Comparison of ENCODE assay signal across 8 mouse cellular contexts in the genomic region with DNA sequence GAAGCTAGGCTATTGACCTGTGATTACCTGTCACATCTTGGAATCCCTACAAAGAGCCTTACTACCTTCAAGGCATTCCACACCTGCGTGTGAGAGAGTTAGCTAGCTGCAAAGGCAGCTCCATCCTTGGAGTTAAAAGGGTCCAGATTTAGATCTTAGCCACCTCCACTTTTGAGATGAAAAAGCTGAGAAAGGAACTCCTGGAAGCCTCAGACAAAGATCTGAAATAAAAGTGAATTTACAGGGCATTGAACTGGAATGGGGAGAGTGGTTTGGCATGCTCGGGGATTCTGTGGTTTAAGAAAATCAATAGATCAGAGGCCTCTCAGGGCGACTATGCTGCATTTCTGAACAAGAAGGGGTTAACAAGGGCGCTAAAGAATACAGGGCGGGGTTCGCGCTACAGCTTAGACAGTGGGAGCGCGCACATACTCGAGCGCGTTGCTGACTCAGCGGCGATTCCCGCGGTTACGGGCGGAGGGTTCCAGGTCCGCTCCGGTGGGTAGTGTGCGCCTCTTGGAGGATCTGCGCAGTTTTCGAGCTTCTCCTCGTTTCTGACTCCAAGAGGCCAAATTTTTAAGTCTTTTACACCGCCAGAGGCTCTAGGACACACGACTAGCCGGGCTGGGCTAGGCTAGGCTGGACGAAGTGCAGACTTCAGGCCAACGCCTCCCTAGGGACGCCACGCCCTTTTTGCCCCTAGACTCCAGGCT. TPM values are rescaled to one million over a fixed set of nuclear protein-coding genes. Genes with fewer than 3 reads are reported as not detected.
DNase-seq lines count a peak whose midpoint lies in the region; ATAC-seq and TF ChIP-seq lines count a peak whose summit lies in the region.

No protein-coding gene starts in this region.

- H3K4me2 ChIP-seq in limb, embryonic 13.5 days (replicated peaks), result peak overlapping the region; percentile 89
- peak overlapping the region; percentile 77 for H3K4me2 ChIP-seq in midbrain, embryonic 12.5 days (replicated peaks)
- peak overlapping the region; percentile 73 for H3K4me2 ChIP-seq in stomach, postnatal 0 days (replicated peaks; ENCODE audit: low read depth)

- peak; percentile 48 for ATAC-seq in limb, embryonic 13.5 days (ENCODE audit: low FRiP score, low read depth)
- ATAC-seq in midbrain, embryonic 12.5 days (ENCODE audit: low FRiP score, low read depth), result no peak
- ATAC-seq in stomach, postnatal 0 days (ENCODE audit: low FRiP score, low TSS enrichment), result peak; percentile 58

- no peaks in the 10 kb centered on the region for H3K9me3 ChIP-seq in limb, embryonic 13.5 days
- H3K9me3 ChIP-seq in midbrain, embryonic 12.5 days, result no peaks in the 10 kb centered on the region
- no peaks in the 10 kb centered on the region for H3K9me3 ChIP-seq in stomach, postnatal 0 days (ENCODE audit: control insufficient read depth, low read length)

- H3K27me3 ChIP-seq in limb, embryonic 13.5 days, result peaks cover 79% of the 10 kb centered on the region
- peaks cover 83% of the 10 kb centered on the region for H3K27me3 ChIP-seq in midbrain, embryonic 12.5 days
- H3K27me3 ChIP-seq in stomach, postnatal 0 days (ENCODE audit: control insufficient read depth, insufficient read depth, low read length), result no peaks in the 10 kb centered on the region

- TF ChIP-seq CTCF in stomach, postnatal 0 days (IDR thresholded peaks at IDR 0.05; ENCODE audit: low read depth), result no peak

- H3K4me3 ChIP-seq in limb, embryonic 13.5 days, result peak overlapping the region; percentile 74
- peak overlapping the region; percentile 62 for H3K4me3 ChIP-seq in midbrain, embryonic 12.5 days
- H3K4me3 ChIP-seq in stomach, postnatal 0 days (ENCODE audit: low read depth, low read length), result peak overlapping the region; percentile 58

- peak; percentile 49 for TF ChIP-seq EP300 in stomach, postnatal 0 days (optimal IDR thresholded peaks at IDR 0.05)

- peak overlapping the region; percentile 72 for H3K27ac ChIP-seq in limb, embryonic 13.5 days
- H3K27ac ChIP-seq in midbrain, embryonic 12.5 days (replicated peaks), result peak overlapping the region; percentile 77
- peak overlapping the region; percentile 95 for H3K27ac ChIP-seq in stomach, postnatal 0 days (replicated peaks)

- H3K4me1 ChIP-seq in limb, embryonic 13.5 days, result peaks cover 69% of the 10 kb centered on the region
- peaks cover 64% of the 10 kb centered on the region for H3K4me1 ChIP-seq in midbrain, embryonic 12.5 days
- peaks cover 22% of the 10 kb centered on the region for H3K4me1 ChIP-seq in stomach, postnatal 0 days (replicated peaks; ENCODE audit: control insufficient read depth, insufficient read depth)

- peaks cover 13% of the 10 kb centered on the region for H3K36me3 ChIP-seq in limb, embryonic 13.5 days
- H3K36me3 ChIP-seq in midbrain, embryonic 12.5 days, result peaks cover 8% of the 10 kb centered on the region
- peaks cover 11% of the 10 kb centered on the region for H3K36me3 ChIP-seq in stomach, postnatal 0 days (ENCODE audit: control insufficient read depth, insufficient read depth, low read length)

- H3K9ac ChIP-seq in limb, embryonic 13.5 days, result peak overlapping the region; percentile 60
- H3K9ac ChIP-seq in midbrain, embryonic 12.5 days (replicated peaks), result peak overlapping the region; percentile 50; the same call in 1 of the 2 replicates
- peak overlapping the region; percentile 65 for H3K9ac ChIP-seq in stomach, postnatal 0 days (ENCODE audit: low read length)

- DNase-seq in spleen, postnatal 36 days (ENCODE audit: low spot score in 2 of 2), result peak; percentile 40 to 46
- DNase-seq in spleen, postnatal 4 days (ENCODE audit: low spot score in 2 of 2), result no peak
- peak; percentile 90 for DNase-seq in embryo, embryonic 10 days (ENCODE audit: low spot score)
- peak; percentile 98 for DNase-seq in heart, adult 11 months
- peak; percentile 66 for DNase-seq in kidney, adult 11 months
- peak; percentile 76 for DNase-seq in stomach, postnatal 0 days (ENCODE audit: low spot score)

- under 1% methylated on average over 31 of the region's 31 CpGs for WGBS in limb, embryonic 13.5 days
- under 1% methylated on average over 31 of the region's 31 CpGs for WGBS in midbrain, embryonic 12.5 days
- WGBS in stomach, postnatal 0 days, result 0% methylated on average over 31 of the region's 31 CpGs

RNA-seq across cellular contexts. Expression of gene Plekhh3, which starts 0.7 kb away (rescaled TPM):
- 6.6 and 7.3 TPM in 2 replicates for polyA plus RNA-seq in limb, embryonic 13.5 days (2015; fragmentation: Nextera tagmentation; extraction: Ambion mirVana)
- 12.3 and 12.6 TPM in 2 replicates for polyA plus RNA-seq in midbrain, embryonic 12.5 days (2016; fragmentation: Nextera tagmentation; extraction: Ambion mirVana)
- 23.8 and 25.6 TPM in 2 replicates for polyA plus RNA-seq in stomach, postnatal 0 days (2015; fragmentation: Nextera tagmentation; extraction: Ambion mirVana)

RNA-seq across cellular contexts. Expression of gene Cntnap1, which starts 1.6 kb away (rescaled TPM):
- 0.27 and 0.46 TPM in 2 replicates for polyA plus RNA-seq in limb, embryonic 13.5 days (2015; fragmentation: Nextera tagmentation; extraction: Ambion mirVana)
- polyA plus RNA-seq in midbrain, embryonic 12.5 days (2016; fragmentation: Nextera tagmentation; extraction: Ambion mirVana), result 0.74 and 0.94 TPM in 2 replicates
- polyA plus RNA-seq in stomach, postnatal 0 days (2015; fragmentation: Nextera tagmentation; extraction: Ambion mirVana), result 0.52 and 0.94 TPM in 2 replicates

RNA-seq across cellular contexts. Expression of gene Ccr10, which starts 3.4 kb away (rescaled TPM):
- polyA plus RNA-seq in limb, embryonic 13.5 days (2015; fragmentation: Nextera tagmentation; extraction: Ambion mirVana), result 0.10 TPM in 1 of 2 replicates, not detected in the other
- polyA plus RNA-seq in midbrain, embryonic 12.5 days (2016; fragmentation: Nextera tagmentation; extraction: Ambion mirVana), result 0.10 and 0.17 TPM in 2 replicates
- 0.16 and 0.24 TPM in 2 replicates for polyA plus RNA-seq in stomach, postnatal 0 days (2015; fragmentation: Nextera tagmentation; extraction: Ambion mirVana)

RNA-seq across cellular contexts. Expression of gene Tubg2, which starts 16.2 kb away (rescaled TPM):
- 7.3 and 7.4 TPM in 2 replicates for polyA plus RNA-seq in limb, embryonic 13.5 days (2015; fragmentation: Nextera tagmentation; extraction: Ambion mirVana)
- polyA plus RNA-seq in midbrain, embryonic 12.5 days (2016; fragmentation: Nextera tagmentation; extraction: Ambion mirVana), result 9.0 and 10.3 TPM in 2 replicates
- 3.0 and 3.1 TPM in 2 replicates for polyA plus RNA-seq in stomach, postnatal 0 days (2015; fragmentation: Nextera tagmentation; extraction: Ambion mirVana)

RNA-seq across cellular contexts. Expression of gene Tubg1, which starts 52.1 kb away (rescaled TPM):
- 70.5 and 71.1 TPM in 2 replicates for polyA plus RNA-seq in limb, embryonic 13.5 days (2015; fragmentation: Nextera tagmentation; extraction: Ambion mirVana)
- polyA plus RNA-seq in midbrain, embryonic 12.5 days (2016; fragmentation: Nextera tagmentation; extraction: Ambion mirVana), result 96.3 and 97.4 TPM in 2 replicates
- 29.7 and 29.8 TPM in 2 replicates for polyA plus RNA-seq in stomach, postnatal 0 days (2015; fragmentation: Nextera tagmentation; extraction: Ambion mirVana)

Comparison
In these comparisons a context has a peak if more than half of its experiments do, and no peak if none do; other contexts are left out.
1. DNase-seq: peak in spleen, postnatal 36 days (2 of 2), embryo, embryonic 10 days (single experiment), heart, adult 11 months (single experiment), kidney, adult 11 months (single experiment) and stomach, postnatal 0 days (single experiment); none in spleen, postnatal 4 days (0 of 2).
2. Peak in every context shown above with its lines, with median percentiles within 50 percentile points of each other: H3K27ac ChIP-seq, H3K4me2 ChIP-seq, H3K4me3 ChIP-seq and H3K9ac ChIP-seq.